Mouse (Mus musculus): Measurements from ENCODE around the gene Nolc1. TPM values are rescaled to one million over a fixed set of nuclear protein-coding genes. Genes with fewer than 3 reads are reported as not detected.
A peak's percentile ranks its signal among the peaks of the same experiment; 100 is the strongest.

The Nolc1 gene
- total and polyA plus RNA-seq, 3 experiments = 6.5 to 21.1 (median 19.1) TPM

- TF ChIP-seq CTCF (IDR thresholded peaks at IDR 0.05) = peak; percentile 86
- no peak for TF ChIP-seq EP300 (IDR thresholded peaks at IDR 0.05; ENCODE audit: insufficient read depth, low read depth, low read length)
- Histone ChIP-seq H3K4me1 (ENCODE audit: control insufficient read depth, insufficient read depth, low read length) (no peaks in the 10 kb centered on the region), H3K27ac (no peak overlapping the region), H3K9ac (ENCODE audit: low read depth, low read length) (no peak overlapping the region), H3K4me3 (no peak overlapping the region), H3K36me3 (ENCODE audit: control insufficient read depth, insufficient read depth, low read length) (no peaks in the 10 kb centered on the region), H3K79me2 (replicated peaks; ENCODE audit: control insufficient read depth, insufficient read depth, low read length) (no peaks in the 10 kb centered on the region), H3K27me3 (ENCODE audit: control insufficient read depth, insufficient read depth, low read length) (no peaks in the 10 kb centered on the region)
- intact Hi-C loops (cut with DNase I) = loop anchor here (5.0 kb wide), 1 partner anchor 166 kb away; no protein-coding TSS in a partner anchor
- WGBS = 42% methylated on average over 3 of the region's 3 CpGs
- DNase-seq = peak; percentile 35 to 48
Observed at GRCm38 (mm10) chr19:46086337-46086736, 10.7 kb downstream of the Nolc1 start.

GRCm38 (mm10) chr19:46087871-46088270 is 12.2 kb downstream of the Nolc1 start:
- intact Hi-C loops (cut with DNase I) = loop anchor here (5.0 kb wide), 1 partner anchor 164 kb away; no protein-coding TSS in a partner anchor
- WGBS = 35% methylated on average over 7 of the region's 7 CpGs
- Histone ChIP-seq H3K27me3 (ENCODE audit: control insufficient read depth, insufficient read depth, low read length) (no peaks in the 10 kb centered on the region), H3K79me2 (replicated peaks; ENCODE audit: control insufficient read depth, insufficient read depth, low read length) (no peaks in the 10 kb centered on the region), H3K9ac (ENCODE audit: low read depth, low read length) (peak overlapping the region; percentile 37; the same call in 1 of the 2 replicates), H3K4me3 (no peak overlapping the region), H3K4me1 (ENCODE audit: control insufficient read depth, insufficient read depth, low read length) (no peaks in the 10 kb centered on the region), H3K36me3 (ENCODE audit: control insufficient read depth, insufficient read depth, low read length) (no peaks in the 10 kb centered on the region), H3K27ac (no peak overlapping the region)
- DNase-seq = peak; percentile 58 to 64
- TF ChIP-seq CTCF (IDR thresholded peaks at IDR 0.05) (no peak), POLR2A (IDR thresholded peaks at IDR 0.05; ENCODE audit: insufficient read depth, low read depth, low read length) (no peak), EP300 (IDR thresholded peaks at IDR 0.05; ENCODE audit: insufficient read depth, low read depth, low read length) (no peak)

- Histone ChIP-seq H3K27ac (no peak overlapping the region), H3K27me3 (ENCODE audit: control insufficient read depth, insufficient read depth, low read length) (no peaks in the 10 kb centered on the region), H3K4me1 (ENCODE audit: control insufficient read depth, insufficient read depth, low read length) (no peaks in the 10 kb centered on the region), H3K79me2 (replicated peaks; ENCODE audit: control insufficient read depth, insufficient read depth, low read length) (no peaks in the 10 kb centered on the region), H3K36me3 (ENCODE audit: control insufficient read depth, insufficient read depth, low read length) (no peaks in the 10 kb centered on the region), H3K4me3 (no peak overlapping the region), H3K9ac (ENCODE audit: low read depth, low read length) (no peak overlapping the region)
- 77% methylated on average over 4 of the region's 4 CpGs for WGBS
- intact Hi-C loops (cut with DNase I) = no loop called here
- DNase-seq = no peak
- TF ChIP-seq EP300 (IDR thresholded peaks at IDR 0.05; ENCODE audit: insufficient read depth, low read depth, low read length) (no peak), CTCF (IDR thresholded peaks at IDR 0.05) (no peak), POLR2A (IDR thresholded peaks at IDR 0.05; ENCODE audit: insufficient read depth, low read depth, low read length) (no peak)
Observed at GRCm38 (mm10) chr19:46091641-46092040, 16.0 kb downstream of the Nolc1 start.

DNA sequence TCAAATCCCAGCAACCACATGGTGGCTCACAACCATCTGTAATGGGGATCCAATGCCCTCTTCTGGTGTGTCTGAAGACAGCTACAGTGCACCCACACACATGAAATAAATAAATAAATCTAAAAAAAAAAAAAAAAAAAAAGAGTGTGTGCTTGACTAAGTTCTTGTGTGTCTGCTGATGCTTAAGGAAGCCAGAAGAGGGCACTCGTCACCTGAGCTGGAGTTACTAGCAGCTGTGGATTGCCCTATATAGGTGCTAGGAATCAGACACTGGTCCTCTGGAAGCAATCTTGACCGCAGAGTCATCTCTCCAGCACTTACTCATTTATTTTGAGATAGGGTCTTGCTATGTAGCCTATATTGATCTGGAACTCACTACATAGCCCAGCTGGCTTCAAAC is 18.5 kb downstream of the Nolc1 start:
- H3K27me3 ChIP-seq (ENCODE audit: control insufficient read depth, insufficient read depth, low read length) = no peaks in the 10 kb centered on the region
- intact Hi-C loops (cut with DNase I) = no loop called here
- H3K27ac ChIP-seq = no peak overlapping the region
- H3K4me3 ChIP-seq = no peak overlapping the region
- no peak overlapping the region for H3K9ac ChIP-seq (ENCODE audit: low read depth, low read length)
- DNase-seq = no peak
- no peaks in the 10 kb centered on the region for H3K4me1 ChIP-seq (ENCODE audit: control insufficient read depth, insufficient read depth, low read length)
- 100% methylated on average over 2 of the region's 2 CpGs for whole genome bisulfite sequencing
- TF ChIP-seq CTCF (IDR thresholded peaks at IDR 0.05) = no peak
- no peak for TF ChIP-seq POLR2A (IDR thresholded peaks at IDR 0.05; ENCODE audit: insufficient read depth, low read depth, low read length)
- no peak for TF ChIP-seq EP300 (IDR thresholded peaks at IDR 0.05; ENCODE audit: insufficient read depth, low read depth, low read length)
- no peaks in the 10 kb centered on the region for H3K36me3 ChIP-seq (ENCODE audit: control insufficient read depth, insufficient read depth, low read length)
- H3K79me2 ChIP-seq (replicated peaks; ENCODE audit: control insufficient read depth, insufficient read depth, low read length) = no peaks in the 10 kb centered on the region

DNA sequence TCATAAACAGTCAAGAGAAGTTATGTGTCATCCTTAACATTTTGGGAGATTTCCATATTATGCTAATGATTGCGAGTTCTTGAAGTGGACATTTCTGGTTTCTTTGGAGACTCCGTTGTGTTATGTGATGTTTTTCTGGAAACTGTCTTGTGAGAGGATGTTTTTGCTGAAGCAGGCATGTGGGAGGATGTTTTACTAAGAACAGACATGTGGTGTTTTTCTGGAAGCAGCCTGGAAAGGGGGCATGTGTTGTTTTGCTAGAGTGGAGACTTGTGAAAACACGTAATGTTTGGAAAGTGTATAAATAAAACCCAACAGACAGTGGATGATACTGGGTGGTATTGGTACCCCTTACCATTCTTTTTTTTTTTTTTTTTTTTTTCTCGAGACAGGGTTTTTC is 19.6 kb downstream of the Nolc1 start:
- WGBS = 64% methylated on average over 4 of the region's 4 CpGs
- Histone ChIP-seq H3K27ac (no peak overlapping the region), H3K4me3 (no peak overlapping the region), H3K79me2 (replicated peaks; ENCODE audit: control insufficient read depth, insufficient read depth, low read length) (no peaks in the 10 kb centered on the region), H3K4me1 (ENCODE audit: control insufficient read depth, insufficient read depth, low read length) (no peaks in the 10 kb centered on the region), H3K9ac (ENCODE audit: low read depth, low read length) (no peak overlapping the region), H3K36me3 (ENCODE audit: control insufficient read depth, insufficient read depth, low read length) (no peaks in the 10 kb centered on the region), H3K27me3 (ENCODE audit: control insufficient read depth, insufficient read depth, low read length) (no peaks in the 10 kb centered on the region)
- intact Hi-C loops (cut with DNase I) = no loop called here
- TF ChIP-seq EP300 (IDR thresholded peaks at IDR 0.05; ENCODE audit: insufficient read depth, low read depth, low read length) = no peak
- DNase-seq = no peak

DNA sequence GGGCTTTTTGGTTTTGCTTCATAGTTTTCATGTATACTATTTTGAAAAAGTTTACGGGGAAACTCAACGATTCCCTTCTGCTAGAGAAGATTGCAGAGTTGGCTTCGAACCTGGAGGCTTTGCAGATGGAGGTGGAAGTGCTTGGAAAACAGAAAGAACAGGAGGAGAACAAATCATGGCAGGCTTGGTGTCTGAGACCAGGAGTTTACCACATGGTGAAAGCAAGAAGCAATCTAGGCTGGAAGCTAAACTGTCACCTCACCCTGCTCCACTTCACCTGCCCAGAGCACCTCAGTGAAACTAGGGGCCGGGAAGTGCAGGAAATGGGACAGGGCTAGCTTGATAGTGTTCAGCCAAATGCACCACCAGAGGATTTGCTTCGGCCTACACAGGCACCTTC is 20.7 kb downstream of the Nolc1 start:
- 83% methylated on average over 5 of the region's 5 CpGs for WGBS
- H3K36me3 ChIP-seq (ENCODE audit: control insufficient read depth, insufficient read depth, low read length) = no peaks in the 10 kb centered on the region
- H3K27me3 ChIP-seq (ENCODE audit: control insufficient read depth, insufficient read depth, low read length) = no peaks in the 10 kb centered on the region
- no peak for DNase-seq
- no peaks in the 10 kb centered on the region for H3K79me2 ChIP-seq (replicated peaks; ENCODE audit: control insufficient read depth, insufficient read depth, low read length)
- no peaks in the 10 kb centered on the region for H3K4me1 ChIP-seq (ENCODE audit: control insufficient read depth, insufficient read depth, low read length)
- TF ChIP-seq POLR2A (IDR thresholded peaks at IDR 0.05; ENCODE audit: insufficient read depth, low read depth, low read length) (no peak), EP300 (IDR thresholded peaks at IDR 0.05; ENCODE audit: insufficient read depth, low read depth, low read length) (no peak), CTCF (IDR thresholded peaks at IDR 0.05) (no peak)
- no peak overlapping the region for H3K27ac ChIP-seq
- no peak overlapping the region for H3K4me3 ChIP-seq
- intact Hi-C loops (cut with DNase I) = no loop called here
- no peak overlapping the region for H3K9ac ChIP-seq (ENCODE audit: low read depth, low read length)
